Mouse (Mus musculus) limb, embryonic 10.5 days (tissue): ENCODE data around the gene Fam155a. TPM values are rescaled to one million over a fixed set of nuclear protein-coding genes. Genes with fewer than 3 reads are reported as not detected.
"Not testable (repeated sequence)": the region's sequence is repeated elsewhere in the genome, so short reads cannot be mapped to it uniquely, and the experiment has no call there.

Experiments used
- DNase-seq: peaks from one replicate; pipeline ENCODE4 v3.0.0-alpha.2; 2017; ENCODE audit warnings: low spot score
- H3K27ac ChIP-seq: fragments of 300-500 bp; sonication (generic); 2 replicates; pipeline ENCODE4 v1.5.1; 2016; ENCODE audit warnings: mild to moderate bottlenecking
- H3K27me3 ChIP-seq: fragments of 300-500 bp; sonication (generic); 2 replicates; pipeline ENCODE4 v1.6.1; 2016; ENCODE audit warnings: low read depth, mild to moderate bottlenecking; ENCODE audit not compliant: poor library complexity, severe bottlenecking
- H3K36me3 ChIP-seq: fragments of 300-500 bp; sonication (generic); 2 replicates; pipeline ENCODE4 v1.6.1; 2016; ENCODE audit warnings: mild to moderate bottlenecking, moderate library complexity
- H3K4me1 ChIP-seq: fragments of 300-500 bp; sonication (generic); 2 replicates; pipeline ENCODE4 v1.6.1; 2016
- H3K4me3 ChIP-seq: fragments of 300-500 bp; sonication (generic); 2 replicates; pipeline ENCODE4 v1.5.1; 2016; ENCODE audit warnings: mild to moderate bottlenecking, moderate library complexity
- H3K9me3 ChIP-seq: fragments of 300-500 bp; sonication (generic); replicated peaks from 2 replicates; pipeline ENCODE4 v1.6.1; 2016; ENCODE audit warnings: mild to moderate bottlenecking
- WGBS: fragments of 180-500 bp; shearing (Covaris S2); methylation state at CpG from one replicate; pipeline ENCODE4 v1.1.7; 2016; 5-methylcytosine and 5-hydroxymethylcytosine counted together
- polyA plus RNA-seq: library from polyadenylated mRNA; unstranded; fragments of >200 nt; fragmentation: Nextera tagmentation; extraction: Ambion mirVana; gene quantifications from 2 replicates; pipeline ENCODE4 v1.2.1, GENCODE M21; 2016

Fam155a gene
- polyA plus RNA-seq, 1 experiment from 2014 or later, result 0.19 TPM

- Histone ChIP-seq H3K36me3 (no peaks in the 10 kb centered on the region), H3K4me1 (peaks cover 25% of the 10 kb centered on the region), H3K9me3 (no peaks in the 10 kb centered on the region), H3K4me3 (peak overlapping the region; percentile 68), H3K27ac (no peak overlapping the region), H3K27me3 (peaks cover 64% of the 10 kb centered on the region)
- 7% methylated on average over 6 of the region's 6 CpGs for WGBS
- DNase-seq, result peak; percentile 33
Measured at GRCm38 (mm10) chr8:9772519-9772840, 1.5 kb upstream of the Fam155a start.

- H3K27me3 ChIP-seq, result peaks cover 64% of the 10 kb centered on the region
- no peak for DNase-seq
- H3K36me3 ChIP-seq, result no peaks in the 10 kb centered on the region
- H3K9me3 ChIP-seq, result no peaks in the 10 kb centered on the region
- WGBS, result under 1% methylated on average over 55 of the region's 55 CpGs
- peak overlapping the region; percentile 68 for H3K4me3 ChIP-seq
- no peak overlapping the region; the same call in 1 of the 2 replicates for H3K27ac ChIP-seq
- peaks cover 25% of the 10 kb centered on the region for H3K4me1 ChIP-seq
Measured at GRCm38 (mm10) chr8:9771606-9772518, 901 bp upstream of the Fam155a start.

GRCm38 (mm10) chr8:9770261-9770998, 531 bp downstream of the Fam155a start:
- no peaks in the 10 kb centered on the region for H3K9me3 ChIP-seq
- peaks cover 59% of the 10 kb centered on the region for H3K27me3 ChIP-seq
- H3K36me3 ChIP-seq, result no peaks in the 10 kb centered on the region
- peaks cover 25% of the 10 kb centered on the region for H3K4me1 ChIP-seq
- peak; percentile 56 for DNase-seq
- no peak overlapping the region for H3K27ac ChIP-seq
- peak overlapping the region; percentile 68 for H3K4me3 ChIP-seq
- 1% methylated on average over 48 of the region's 48 CpGs for WGBS

GRCm38 (mm10) chr8:9769061-9769460, 1.9 kb downstream of the Fam155a start:
- Histone ChIP-seq H3K27me3 (peaks cover 51% of the 10 kb centered on the region), H3K27ac (no peak overlapping the region), H3K4me1 (peaks cover 25% of the 10 kb centered on the region), H3K4me3 (no peak overlapping the region), H3K36me3 (no peaks in the 10 kb centered on the region), H3K9me3 (no peaks in the 10 kb centered on the region)
- peak; percentile 90 for DNase-seq
- 43% methylated on average over 6 of the region's 6 CpGs for WGBS

GRCm38 (mm10) chr8:9735169-9735568, 35.8 kb downstream of the Fam155a start:
- Histone ChIP-seq H3K4me1 (no peaks in the 10 kb centered on the region), H3K4me3 (no peak overlapping the region), H3K9me3 (no peaks in the 10 kb centered on the region), H3K27ac (no peak overlapping the region), H3K27me3 (no peaks in the 10 kb centered on the region), H3K36me3 (no peaks in the 10 kb centered on the region)
- no peak for DNase-seq
- WGBS, result 86% methylated on average over 5 of the region's 5 CpGs

GRCm38 (mm10) chr8:9709791-9710190, 61.2 kb downstream of the Fam155a start:
- Histone ChIP-seq H3K27ac (no peak overlapping the region), H3K4me3 (no peak overlapping the region), H3K36me3 (no peaks in the 10 kb centered on the region), H3K9me3 (no peaks in the 10 kb centered on the region), H3K4me1 (peaks cover 9% of the 10 kb centered on the region; the same call in 1 of the 2 replicates), H3K27me3 (no peaks in the 10 kb centered on the region)
- 95% methylated on average over 4 of the region's 4 CpGs for WGBS
- no peak for DNase-seq

- Histone ChIP-seq H3K27ac (no peak overlapping the region), H3K36me3 (no peaks in the 10 kb centered on the region), H3K9me3 (no peaks in the 10 kb centered on the region), H3K4me3 (no peak overlapping the region), H3K4me1 (peaks cover 9% of the 10 kb centered on the region; the same call in 1 of the 2 replicates), H3K27me3 (no peaks in the 10 kb centered on the region)
- 70% methylated on average over 8 of the region's 8 CpGs for WGBS
- DNase-seq, result no peak
Measured at GRCm38 (mm10) chr8:9707433-9707832, 63.5 kb downstream of the Fam155a start.

- Histone ChIP-seq H3K4me3 (no peak overlapping the region), H3K9me3 (no peaks in the 10 kb centered on the region), H3K36me3 (no peaks in the 10 kb centered on the region), H3K27me3 (no peaks in the 10 kb centered on the region), H3K27ac (no peak overlapping the region), H3K4me1 (peaks cover 8% of the 10 kb centered on the region; the same call in 1 of the 2 replicates)
- WGBS, result 81% methylated on average over 2 of the region's 2 CpGs
- no peak for DNase-seq
Measured at GRCm38 (mm10) chr8:9694794-9695193, 76.2 kb downstream of the Fam155a start.

- H3K4me1 ChIP-seq, result peaks cover 8% of the 10 kb centered on the region; the same call in 1 of the 2 replicates
- DNase-seq, result no peak
- no peaks in the 10 kb centered on the region for H3K9me3 ChIP-seq
- no peak overlapping the region for H3K4me3 ChIP-seq
- H3K27me3 ChIP-seq, result no peaks in the 10 kb centered on the region
- WGBS, result 53% methylated on average over 5 of the region's 5 CpGs
- H3K36me3 ChIP-seq, result no peaks in the 10 kb centered on the region
- H3K27ac ChIP-seq, result no peak overlapping the region
Measured at GRCm38 (mm10) chr8:9692370-9692769, 78.6 kb downstream of the Fam155a start.

- H3K36me3 ChIP-seq, H3K4me1 ChIP-seq, H3K27ac ChIP-seq, H3K4me3 ChIP-seq, H3K9me3 ChIP-seq, H3K27me3 ChIP-seq, DNase-seq: not testable (repeated sequence)
- WGBS, result 90% methylated on average over 3 of the region's 3 CpGs
Measured at GRCm38 (mm10) chr8:9660014-9660413, 110.9 kb downstream of the Fam155a start.

GRCm38 (mm10) chr8:9656901-9657300, 114.1 kb downstream of the Fam155a start:
- H3K9me3 ChIP-seq, result no peaks in the 10 kb centered on the region
- DNase-seq, result no peak
- no peak overlapping the region for H3K4me3 ChIP-seq
- H3K4me1 ChIP-seq, result no peaks in the 10 kb centered on the region
- H3K27ac ChIP-seq, result no peak overlapping the region
- no peaks in the 10 kb centered on the region for H3K36me3 ChIP-seq
- WGBS, result 88% methylated on average over 2 of the region's 2 CpGs
- no peaks in the 10 kb centered on the region for H3K27me3 ChIP-seq

- Histone ChIP-seq H3K27me3 (no peaks in the 10 kb centered on the region), H3K27ac (no peak overlapping the region), H3K4me1 (no peaks in the 10 kb centered on the region), H3K36me3 (no peaks in the 10 kb centered on the region), H3K9me3 (no peaks in the 10 kb centered on the region), H3K4me3 (no peak overlapping the region)
- 89% methylated on average over 6 of the region's 6 CpGs for WGBS
- no peak for DNase-seq
Measured at GRCm38 (mm10) chr8:9654826-9655225, 116.1 kb downstream of the Fam155a start.

- WGBS, result 64% methylated on average over 1 of the region's 1 CpGs
- Histone ChIP-seq H3K4me3 (no peak overlapping the region), H3K27ac (no peak overlapping the region), H3K9me3 (no peaks in the 10 kb centered on the region), H3K4me1 (no peaks in the 10 kb centered on the region), H3K27me3 (no peaks in the 10 kb centered on the region), H3K36me3 (no peaks in the 10 kb centered on the region)
- no peak for DNase-seq
Measured at GRCm38 (mm10) chr8:9653643-9654042, 117.3 kb downstream of the Fam155a start.
